Mouse (Mus musculus) thymus, postnatal 0 days (tissue): ENCODE measurements around the gene Neu2. TPM values are rescaled to one million over a fixed set of nuclear protein-coding genes. Genes with fewer than 3 reads are reported as not detected.
"Not testable (repeated sequence)": the region's sequence is repeated elsewhere in the genome, so short reads cannot be mapped to it uniquely, and the experiment has no call there.

Experiments used
- DNase-seq: peaks from one replicate; pipeline ENCODE4 v3.0.0-alpha.2; 2015; ENCODE audit warnings: low spot score
- polyA plus RNA-seq: library from polyadenylated mRNA; unstranded; fragments of >200 nt; fragmentation: Nextera tagmentation; extraction: Ambion mirVana; gene quantifications from 2 replicates; pipeline ENCODE4 v1.2.1, GENCODE M21; 2015

The Neu2 gene
- 6.2 and 8.1 TPM in 2 replicates for polyA plus RNA-seq

DNA sequence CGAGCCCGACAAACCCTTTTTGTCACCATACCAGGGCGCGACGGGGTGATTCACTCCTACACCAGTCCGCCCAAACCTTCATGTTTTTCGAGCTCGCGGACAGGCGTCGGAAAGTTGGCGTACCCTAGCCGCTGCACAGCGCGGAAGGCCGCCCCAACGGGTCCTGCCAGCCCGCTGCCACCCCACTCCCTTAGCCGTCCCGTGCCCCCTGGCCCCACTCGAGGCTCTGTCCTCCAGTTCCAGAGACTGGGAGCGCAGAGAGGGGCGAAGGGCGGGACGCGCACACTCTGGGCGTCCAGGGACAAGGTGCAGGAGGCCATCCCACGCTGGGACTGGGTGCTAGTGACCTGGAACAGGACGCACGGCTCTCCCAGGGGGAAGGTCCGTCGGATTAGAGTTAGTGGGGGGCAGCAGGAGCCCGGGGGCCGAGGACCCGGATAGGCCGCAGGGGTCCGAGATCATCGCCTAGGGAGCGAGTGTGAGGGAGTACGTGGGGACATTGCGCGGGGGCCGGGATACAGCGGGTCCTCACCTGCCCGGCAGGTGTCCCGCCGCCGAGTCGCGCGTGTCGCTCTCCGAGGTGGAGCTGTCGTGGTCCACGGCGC, at the start of gene Neu2:
Gene Neu2, plus strand, starts transcription at position 329 of the 605 bp plus-strand sequence.
- no peak for DNase-seq

GRCm38 (mm10) chr1:87467469-87467868, 42.2 kb upstream of the Neu2 start:
- no peak for DNase-seq

DNA sequence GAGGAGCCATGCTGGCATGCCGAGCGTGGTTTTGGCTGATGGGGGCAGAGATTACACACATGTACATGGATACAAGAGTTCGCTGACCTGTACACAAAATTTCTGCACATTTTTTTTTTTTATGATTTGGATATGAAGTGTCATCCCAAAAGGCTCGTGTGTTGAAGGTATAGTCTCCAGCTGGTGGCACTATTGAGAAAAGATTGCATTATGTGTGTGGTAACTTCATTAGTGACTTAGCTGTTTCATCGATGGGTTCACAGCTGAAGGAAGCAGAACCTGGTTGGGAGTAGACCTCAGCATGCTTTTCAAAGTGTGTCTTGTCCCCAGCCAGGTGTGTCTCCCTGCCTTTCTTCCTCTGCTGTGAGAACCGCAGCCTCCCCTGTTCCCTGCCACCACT, 41.4 kb upstream of the Neu2 start:
- DNase-seq, result no peak

- DNase-seq, result not testable (repeated sequence)
Observed at GRCm38 (mm10) chr1:87469971-87470370, 39.7 kb upstream of the Neu2 start, which contains the start of gene Snorc. TSS of gene Snorc (plus strand) at chr1:87470271.

DNA sequence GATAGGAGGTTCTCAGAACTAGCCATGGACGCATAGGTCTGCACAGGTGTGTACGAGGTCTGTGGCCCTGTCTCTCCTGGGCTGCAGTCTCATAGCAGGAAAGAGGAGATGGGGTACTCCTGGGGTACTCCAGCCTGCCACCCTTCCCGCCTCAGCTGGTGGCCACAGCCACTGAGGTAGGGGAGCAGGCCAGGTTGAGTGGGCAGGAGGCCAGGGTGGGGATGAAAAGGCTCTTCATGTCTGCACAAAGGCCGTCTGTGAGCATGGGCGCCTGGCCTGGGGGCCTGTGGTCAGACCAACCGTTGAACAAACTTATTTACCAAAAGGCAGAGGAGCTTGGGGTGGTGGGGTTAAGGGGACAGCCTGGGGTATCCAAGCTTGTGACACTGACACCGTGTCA, 37.8 kb upstream of the Neu2 start:
- DNase-seq, result no peak

DNA sequence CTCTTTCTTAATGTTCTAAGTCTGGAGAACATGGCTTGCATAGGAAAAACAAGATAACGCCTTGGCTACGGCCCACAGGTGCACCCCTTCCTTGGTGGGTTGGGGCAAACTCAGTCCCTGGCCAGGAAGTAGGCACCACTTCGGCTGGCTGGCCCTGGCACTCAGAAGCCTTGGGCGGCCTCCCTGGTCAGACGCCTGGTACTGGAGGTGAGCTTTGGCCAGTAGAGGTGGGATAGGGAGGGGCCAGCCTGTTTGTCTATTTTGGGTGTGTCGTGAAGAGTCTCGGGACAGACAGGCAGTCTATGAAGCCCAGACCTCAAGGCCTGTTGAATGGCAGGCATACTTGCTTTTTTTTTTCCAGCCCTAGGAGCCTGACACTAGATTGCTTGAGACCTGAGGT, 37.1 kb upstream of the Neu2 start:
- no peak for DNase-seq

DNA sequence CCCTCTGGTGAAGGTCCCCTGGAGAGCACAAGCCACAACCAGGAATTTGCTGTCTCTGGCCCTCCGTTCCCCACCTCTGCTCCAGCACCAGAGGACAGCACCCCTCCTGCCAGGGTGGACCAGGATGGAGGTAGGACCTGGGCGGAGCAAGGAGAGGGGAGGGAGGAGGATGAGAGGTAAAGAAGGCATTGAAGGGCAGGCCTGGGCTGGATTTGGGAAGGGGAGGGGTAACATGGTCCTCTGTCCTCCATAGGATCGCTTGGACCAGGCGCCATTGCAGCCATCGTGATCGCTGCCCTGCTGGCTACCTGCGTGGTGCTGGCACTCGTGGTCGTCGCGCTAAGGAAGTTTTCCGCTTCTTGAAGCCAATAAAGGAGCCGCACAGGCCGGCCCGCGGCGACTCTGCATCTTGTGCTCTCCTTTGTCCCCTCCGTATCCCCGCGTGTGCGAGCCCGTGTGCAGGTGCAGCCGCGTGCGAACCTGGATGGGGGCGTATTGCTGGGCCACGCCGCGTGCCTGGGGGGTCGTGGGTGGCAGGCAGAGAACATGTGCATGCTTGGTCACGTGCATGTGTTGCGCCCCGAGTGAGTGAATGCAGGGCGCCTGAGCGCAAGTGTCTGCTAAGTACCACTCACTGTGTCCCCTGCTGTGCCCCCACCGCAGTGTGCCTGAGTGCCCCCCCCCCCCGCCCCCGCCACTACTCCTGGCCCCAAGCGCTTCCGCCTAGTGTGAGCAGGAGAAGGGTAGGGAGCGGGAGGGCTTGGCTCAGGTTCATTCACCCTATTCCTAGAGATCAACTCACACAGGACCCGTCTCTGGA, 34.4 kb upstream of the Neu2 start:
- no peak for DNase-seq

- no peak for DNase-seq
Observed at GRCm38 (mm10) chr1:87482546-87482945, 27.1 kb upstream of the Neu2 start.

DNA sequence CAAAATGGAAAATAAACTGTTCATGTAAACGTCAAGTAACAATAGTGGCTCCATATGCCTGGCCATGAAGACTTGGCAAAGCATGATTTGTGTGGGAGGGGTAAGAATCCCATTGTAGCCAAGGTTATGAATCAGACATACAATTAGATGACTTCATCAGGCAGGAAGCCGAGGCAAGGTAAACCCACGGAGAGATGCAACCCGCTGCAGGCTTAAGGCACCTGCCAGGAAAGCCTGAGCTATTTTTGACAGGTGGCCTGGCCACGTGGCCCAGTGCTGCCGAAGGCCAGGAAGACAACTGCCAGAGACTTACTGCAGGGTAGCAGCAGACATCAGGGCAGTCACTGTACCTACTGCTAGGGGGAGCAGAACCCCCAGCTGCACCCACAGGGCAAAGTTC, 23.3 kb upstream of the Neu2 start:
- DNase-seq, result no peak

DNA sequence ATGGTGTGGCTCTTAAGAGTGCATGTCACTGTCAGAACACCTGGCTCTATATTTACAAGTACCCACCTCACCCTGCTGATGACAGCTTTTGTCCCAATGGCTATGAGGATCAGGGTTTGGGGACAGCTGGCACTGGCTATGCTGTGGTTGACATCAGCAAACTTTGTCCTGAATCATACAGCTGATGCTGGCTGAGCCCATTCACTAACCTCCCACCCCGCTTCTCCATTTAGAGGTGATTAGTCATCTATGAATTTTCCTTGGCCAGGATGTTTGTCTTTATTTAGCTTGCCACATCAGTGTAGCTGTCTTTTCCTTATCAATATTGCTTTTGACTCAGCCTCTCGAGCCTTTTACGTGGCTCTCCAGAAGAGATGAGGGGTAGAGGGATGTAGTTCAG, 17.4 kb upstream of the Neu2 start:
- no peak for DNase-seq

DNA sequence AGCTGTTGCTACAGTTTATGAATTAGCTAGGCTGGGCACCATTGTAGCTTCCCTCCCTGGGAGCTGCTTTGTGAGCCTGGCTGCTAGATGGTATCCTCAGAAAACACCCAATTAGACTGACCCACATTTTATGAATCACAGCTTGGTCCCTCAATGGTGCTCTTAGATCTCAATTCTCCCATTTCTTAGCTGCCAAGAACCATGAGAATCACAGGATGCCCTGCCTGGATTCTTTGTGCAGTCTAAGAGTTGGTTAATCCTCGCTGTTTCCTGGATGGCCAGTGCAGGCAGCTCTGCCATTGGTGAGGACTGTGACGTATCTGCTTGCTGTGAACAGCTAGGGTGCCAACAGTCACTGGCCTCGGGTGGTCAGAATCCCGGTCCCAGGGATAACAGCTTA, 16.1 kb upstream of the Neu2 start:
- no peak for DNase-seq

- no peak for DNase-seq
Observed at GRCm38 (mm10) chr1:87505524-87505923, 4.2 kb upstream of the Neu2 start.

DNA sequence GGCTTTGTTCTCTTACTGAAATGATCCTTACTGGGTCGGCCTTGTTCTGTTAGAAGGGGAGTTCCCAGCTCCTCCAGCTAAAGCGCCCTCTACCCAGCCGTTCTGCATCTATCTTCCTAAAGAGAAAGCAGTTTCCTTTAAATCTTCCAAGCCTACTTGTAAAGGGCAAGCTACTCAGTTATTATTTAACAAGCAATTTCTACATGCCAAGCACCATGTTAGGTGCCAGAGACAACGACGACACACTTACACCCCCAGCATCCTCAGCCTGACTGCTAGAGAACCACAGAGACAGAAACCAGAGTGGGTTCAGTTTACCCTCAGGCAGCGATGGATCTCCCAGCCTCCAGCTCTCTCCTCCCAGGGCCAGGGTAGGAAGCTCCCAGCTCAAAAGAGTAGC, 1.8 kb upstream of the Neu2 start:
- DNase-seq, result no peak

DNA sequence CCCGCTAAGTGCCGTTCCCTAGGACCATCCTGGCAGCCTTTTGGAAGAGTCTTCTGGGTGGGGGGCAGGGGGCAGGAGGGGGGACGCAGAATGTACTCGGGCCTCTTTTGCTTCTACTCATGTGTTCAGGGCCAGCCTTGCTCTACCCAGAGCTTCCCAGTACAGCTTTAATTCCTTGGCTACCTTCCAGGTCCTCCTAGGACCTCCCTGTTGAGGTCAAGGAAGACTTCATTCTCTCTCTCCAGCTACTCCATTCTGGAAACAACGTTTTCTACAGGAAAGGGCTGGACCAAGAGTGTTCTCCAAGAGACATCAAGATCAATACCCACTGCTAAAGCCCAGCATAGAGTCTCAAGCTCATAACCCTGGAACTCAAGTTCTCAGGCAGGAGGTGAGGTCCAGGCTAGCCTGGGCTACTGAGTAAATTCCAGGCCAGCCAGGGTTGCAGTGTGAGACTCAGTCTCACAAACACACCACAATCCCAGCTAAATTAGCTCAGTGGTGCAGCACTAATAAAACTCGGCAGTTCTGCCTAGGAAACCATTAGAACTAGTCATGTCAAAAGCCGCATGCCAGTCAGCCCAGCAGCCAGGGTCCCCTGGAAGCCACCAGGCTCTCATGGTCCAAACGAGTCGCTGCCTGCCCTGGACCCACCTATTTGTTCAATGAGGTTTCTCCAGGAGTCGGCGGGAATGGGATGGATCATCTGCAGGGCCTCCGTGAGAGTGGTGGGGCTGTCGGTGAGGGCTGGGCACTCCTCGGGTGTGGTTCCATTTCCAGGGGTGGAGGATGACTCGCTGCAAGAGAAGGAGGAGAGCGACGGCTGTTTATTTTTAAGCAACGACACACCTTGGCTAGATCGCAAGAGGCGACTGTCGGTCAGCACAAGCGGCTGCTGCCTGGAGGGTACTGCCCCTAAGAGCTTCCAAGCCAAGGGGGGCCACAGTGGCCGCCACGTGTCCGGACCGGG, 813 bp upstream of the Neu2 start:
- DNase-seq, result no peak

DNA sequence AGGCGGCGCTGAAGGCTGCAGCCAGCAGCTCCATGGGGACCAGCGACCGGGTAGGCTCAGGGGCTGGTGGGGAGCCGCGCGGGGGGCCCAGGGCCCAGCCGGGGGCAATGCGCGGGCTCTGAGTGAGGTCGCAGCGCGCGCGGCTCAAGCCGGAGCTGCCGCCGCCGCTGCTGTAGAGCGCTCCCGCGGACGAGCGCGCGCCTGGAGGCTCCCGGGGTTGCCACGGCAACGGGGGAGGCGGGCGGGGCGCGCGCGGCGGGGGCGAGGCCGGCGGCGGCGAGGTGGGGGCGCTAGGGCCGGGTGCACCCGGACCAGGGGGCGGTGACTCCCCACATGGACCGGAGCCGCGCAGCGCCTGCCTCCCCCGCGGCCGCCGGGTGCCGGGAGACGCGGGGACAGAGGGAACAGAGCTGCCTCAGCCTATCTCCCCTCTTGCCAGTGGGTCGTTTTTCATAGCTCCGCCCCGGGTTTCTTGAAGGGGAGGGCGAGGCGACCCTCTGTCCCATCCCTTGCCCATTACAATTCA, 540 bp downstream of the Neu2 start:
- peak; percentile 44 for DNase-seq

GRCm38 (mm10) chr1:87510845-87511244, 1.2 kb downstream of the Neu2 start:
- no peak for DNase-seq

GRCm38 (mm10) chr1:87520467-87520866, 10.8 kb downstream of the Neu2 start:
- no peak for DNase-seq

GRCm38 (mm10) chr1:87521523-87521922, 11.8 kb downstream of the Neu2 start:
- no peak for DNase-seq

- no peak for DNase-seq
Observed at GRCm38 (mm10) chr1:87525041-87525440, 15.4 kb downstream of the Neu2 start.

GRCm38 (mm10) chr1:87527191-87527590, 17.5 kb downstream of the Neu2 start:
- DNase-seq, result no peak

DNA sequence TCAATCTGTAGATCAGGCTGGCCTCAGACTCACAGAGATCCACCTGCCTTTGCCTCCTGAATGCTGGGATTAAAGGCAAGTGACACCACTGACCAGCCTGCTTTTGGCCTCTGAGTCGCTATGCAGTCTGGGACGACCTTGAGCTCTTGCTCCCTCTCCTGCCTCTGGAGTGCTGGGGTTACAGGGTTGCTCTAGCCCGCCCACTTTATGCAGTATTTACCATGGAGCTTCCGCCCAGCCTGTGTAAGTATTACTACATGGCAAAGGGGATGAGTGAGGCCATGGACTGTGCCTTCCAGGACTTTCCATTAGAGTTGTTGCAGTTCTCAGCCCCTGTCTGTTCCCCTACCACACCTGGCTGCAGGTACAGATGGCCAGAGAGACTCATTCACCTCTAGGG, 22.7 kb downstream of the Neu2 start:
- DNase-seq, result no peak
